22 mouse cellular contexts compared by ENCODE assay signal in the genomic region with DNA sequence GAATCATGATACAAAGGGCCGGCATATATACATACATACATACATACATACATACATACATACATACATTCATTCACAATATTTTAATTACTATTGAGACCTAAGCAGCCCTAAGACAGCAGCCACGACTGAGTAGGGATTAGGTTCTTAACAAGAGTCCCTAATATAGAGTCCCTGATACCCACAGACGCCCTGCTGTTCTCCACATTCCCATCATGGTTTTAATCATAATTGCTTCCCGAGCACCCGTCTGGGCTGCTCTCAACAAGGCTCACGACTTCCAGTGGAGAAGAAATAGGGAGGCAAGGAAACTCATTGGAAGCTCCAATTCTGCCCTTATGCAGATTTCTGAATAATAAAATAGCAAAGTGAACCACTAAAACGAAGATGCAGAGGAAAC.
DNase-seq lines count a peak whose midpoint lies in the region; ATAC-seq and TF ChIP-seq lines count a peak whose summit lies in the region.
"Had no signal": no experiment of that assay in that cellular context is flagged by ENCODE, and none has a peak within 500 bp of the region (broad histone marks: within the 10 kb centered on the region; RNA-seq: fewer than 3 reads in every experiment).

No protein-coding gene starts in this region.

- no peak overlapping the region for H3K9ac ChIP-seq in hindbrain, embryonic 13.5 days
- H3K9ac ChIP-seq in hindbrain, embryonic 16.5 days (ENCODE audit: low read depth, low read length) = no peak overlapping the region
- no peak overlapping the region for H3K9ac ChIP-seq in hindbrain, embryonic 15.5 days
- H3K9ac ChIP-seq in neural tube, embryonic 13.5 days = no peak overlapping the region
- H3K9ac ChIP-seq in neural tube, embryonic 14.5 days (replicated peaks; ENCODE audit: low read depth, low read length) = no peak overlapping the region
- no peak overlapping the region for H3K9ac ChIP-seq in stomach, postnatal 0 days (ENCODE audit: low read length)
- H3K9ac ChIP-seq: embryonic facial prominence, embryonic 12.5 days; forebrain, embryonic 13.5 days; forebrain, embryonic 15.5 days had no signal

- DNase-seq in hindbrain, embryonic 10.5 days (ENCODE audit: low spot score) = no peak
- no peak for DNase-seq in heart, adult 9 months (ENCODE audit: low spot score in 2 of 2)
- no peak for DNase-seq in stomach, postnatal 0 days (ENCODE audit: low spot score)
- DNase-seq: adrenal gland, adult 2 months; adrenal gland, postnatal 10 days; adrenal gland, postnatal 25 days; cerebellum, adult 11 months; cerebellum, adult 18-20 months; cerebellum, adult 8-10 months; cerebellum, adult 9-11 months; cerebellum, postnatal 14 days; cerebellum, postnatal 36 days; embryo, embryonic 11 days had no signal

- no peaks in the 10 kb centered on the region for H3K36me3 ChIP-seq in hindbrain, embryonic 13.5 days
- no peaks in the 10 kb centered on the region for H3K36me3 ChIP-seq in hindbrain, embryonic 16.5 days (ENCODE audit: control insufficient read depth, insufficient read depth, low read length)
- H3K36me3 ChIP-seq in hindbrain, embryonic 15.5 days = no peaks in the 10 kb centered on the region
- H3K36me3 ChIP-seq in hindbrain, embryonic 10.5 days = no peaks in the 10 kb centered on the region
- no peaks in the 10 kb centered on the region for H3K36me3 ChIP-seq in neural tube, embryonic 13.5 days
- H3K36me3 ChIP-seq in neural tube, embryonic 14.5 days (ENCODE audit: control insufficient read depth, insufficient read depth, low read length) = no peaks in the 10 kb centered on the region
- no peaks in the 10 kb centered on the region for H3K36me3 ChIP-seq in stomach, postnatal 0 days (ENCODE audit: control insufficient read depth, insufficient read depth, low read length)
- H3K36me3 ChIP-seq: embryonic facial prominence, embryonic 10.5 days; embryonic facial prominence, embryonic 12.5 days; forebrain, embryonic 15.5 days had no signal

- H3K27ac ChIP-seq in hindbrain, embryonic 13.5 days = peak overlapping the region; percentile 13; the same call in 1 of the 2 replicates
- no peak overlapping the region for H3K27ac ChIP-seq in hindbrain, embryonic 16.5 days (ENCODE audit: low read depth, low read length)
- H3K27ac ChIP-seq in hindbrain, embryonic 15.5 days (replicated peaks) = 0 out of 2 replicates have a peak overlapping the region, but pooled peaks have one; percentile 62
- H3K27ac ChIP-seq in hindbrain, embryonic 10.5 days = no peak overlapping the region
- peak overlapping the region; percentile 67 for H3K27ac ChIP-seq in neural tube, embryonic 13.5 days (replicated peaks)
- H3K27ac ChIP-seq in neural tube, embryonic 14.5 days (ENCODE audit: low read depth, low read length) = no peak overlapping the region
- no peak overlapping the region for H3K27ac ChIP-seq in stomach, postnatal 0 days (replicated peaks)
- H3K27ac ChIP-seq: embryonic facial prominence, embryonic 10.5 days; embryonic facial prominence, embryonic 12.5 days; forebrain, embryonic 13.5 days; forebrain, embryonic 15.5 days had no signal

- no peak for TF ChIP-seq CTCF in stomach, postnatal 0 days (IDR thresholded peaks at IDR 0.05; ENCODE audit: low read depth)

- H3K4me3 ChIP-seq in hindbrain, embryonic 13.5 days = no peak overlapping the region
- no peak overlapping the region for H3K4me3 ChIP-seq in hindbrain, embryonic 16.5 days (ENCODE audit: low read length)
- H3K4me3 ChIP-seq in hindbrain, embryonic 15.5 days = no peak overlapping the region
- H3K4me3 ChIP-seq in hindbrain, embryonic 10.5 days = no peak overlapping the region
- no peak overlapping the region for H3K4me3 ChIP-seq in neural tube, embryonic 13.5 days
- H3K4me3 ChIP-seq in neural tube, embryonic 14.5 days (ENCODE audit: low read depth, low read length) = no peak overlapping the region
- no peak overlapping the region for H3K4me3 ChIP-seq in stomach, postnatal 0 days (ENCODE audit: low read depth, low read length)
- H3K4me3 ChIP-seq: embryonic facial prominence, embryonic 10.5 days; embryonic facial prominence, embryonic 12.5 days; forebrain, embryonic 13.5 days; forebrain, embryonic 15.5 days had no signal

- no peak overlapping the region for H3K4me2 ChIP-seq in hindbrain, embryonic 13.5 days
- H3K4me2 ChIP-seq in hindbrain, embryonic 16.5 days (ENCODE audit: low read length) = no peak overlapping the region
- no peak overlapping the region for H3K4me2 ChIP-seq in hindbrain, embryonic 15.5 days
- H3K4me2 ChIP-seq in neural tube, embryonic 13.5 days = no peak overlapping the region
- H3K4me2 ChIP-seq in neural tube, embryonic 14.5 days (ENCODE audit: low read depth, low read length) = no peak overlapping the region
- no peak overlapping the region for H3K4me2 ChIP-seq in stomach, postnatal 0 days (replicated peaks; ENCODE audit: low read depth)
- H3K4me2 ChIP-seq: embryonic facial prominence, embryonic 12.5 days; forebrain, embryonic 13.5 days; forebrain, embryonic 15.5 days had no signal

- H3K27me3 ChIP-seq in hindbrain, embryonic 13.5 days = no peaks in the 10 kb centered on the region
- no peaks in the 10 kb centered on the region for H3K27me3 ChIP-seq in hindbrain, embryonic 16.5 days (replicated peaks; ENCODE audit: control insufficient read depth, insufficient read depth, low read length)
- no peaks in the 10 kb centered on the region for H3K27me3 ChIP-seq in hindbrain, embryonic 15.5 days
- H3K27me3 ChIP-seq in hindbrain, embryonic 10.5 days (ENCODE audit: insufficient read depth, poor library complexity, severe bottlenecking) = no peaks in the 10 kb centered on the region
- no peaks in the 10 kb centered on the region for H3K27me3 ChIP-seq in neural tube, embryonic 13.5 days
- no peaks in the 10 kb centered on the region for H3K27me3 ChIP-seq in neural tube, embryonic 14.5 days (ENCODE audit: control insufficient read depth, insufficient read depth, low read length)
- no peaks in the 10 kb centered on the region for H3K27me3 ChIP-seq in stomach, postnatal 0 days (ENCODE audit: control insufficient read depth, insufficient read depth, low read length)
- H3K27me3 ChIP-seq: embryonic facial prominence, embryonic 12.5 days; forebrain, embryonic 13.5 days; forebrain, embryonic 15.5 days had no signal

- peak; percentile 59; the same call in 1 of the 2 replicates for ATAC-seq in hindbrain, embryonic 13.5 days (ENCODE audit: low FRiP score)
- ATAC-seq in hindbrain, embryonic 16.5 days = no peak
- ATAC-seq in hindbrain, embryonic 15.5 days (ENCODE audit: low FRiP score, low read depth) = no peak
- peak; percentile 88 for ATAC-seq in neural tube, embryonic 13.5 days (ENCODE audit: low read depth)
- ATAC-seq in neural tube, embryonic 14.5 days (ENCODE audit: low read depth) = peak; percentile 58; the same call in 1 of the 2 replicates
- ATAC-seq in stomach, postnatal 0 days (ENCODE audit: low FRiP score, low TSS enrichment) = no peak
- ATAC-seq: forebrain, embryonic 13.5 days; forebrain, embryonic 15.5 days had no signal

- no peaks in the 10 kb centered on the region for H3K9me3 ChIP-seq in hindbrain, embryonic 13.5 days
- H3K9me3 ChIP-seq in hindbrain, embryonic 16.5 days (ENCODE audit: control insufficient read depth, low read length) = no peaks in the 10 kb centered on the region
- no peaks in the 10 kb centered on the region for H3K9me3 ChIP-seq in hindbrain, embryonic 15.5 days
- H3K9me3 ChIP-seq in hindbrain, embryonic 10.5 days = no peaks in the 10 kb centered on the region
- H3K9me3 ChIP-seq in neural tube, embryonic 13.5 days = no peaks in the 10 kb centered on the region
- no peaks in the 10 kb centered on the region for H3K9me3 ChIP-seq in neural tube, embryonic 14.5 days (ENCODE audit: control insufficient read depth, low read length)
- no peaks in the 10 kb centered on the region for H3K9me3 ChIP-seq in stomach, postnatal 0 days (ENCODE audit: control insufficient read depth, low read length)
- H3K9me3 ChIP-seq: embryonic facial prominence, embryonic 10.5 days; embryonic facial prominence, embryonic 12.5 days; forebrain, embryonic 13.5 days; forebrain, embryonic 15.5 days had no signal

- 70% methylated on average over 7 of the region's 7 CpGs for WGBS in hindbrain, embryonic 13.5 days
- 58% methylated on average over 7 of the region's 7 CpGs for WGBS in hindbrain, embryonic 16.5 days
- 50% methylated on average over 7 of the region's 7 CpGs for WGBS in hindbrain, embryonic 15.5 days
- 77% methylated on average over 7 of the region's 7 CpGs for WGBS in hindbrain, embryonic 10.5 days
- 50% methylated on average over 7 of the region's 7 CpGs for WGBS in neural tube, embryonic 13.5 days
- 55% methylated on average over 7 of the region's 7 CpGs for WGBS in neural tube, embryonic 14.5 days
- WGBS in stomach, postnatal 0 days = 72% methylated on average over 7 of the region's 7 CpGs

- no peaks in the 10 kb centered on the region; the same call in 1 of the 2 replicates for H3K4me1 ChIP-seq in hindbrain, embryonic 13.5 days (replicated peaks)
- H3K4me1 ChIP-seq in hindbrain, embryonic 16.5 days (ENCODE audit: control insufficient read depth, insufficient read depth, low read depth, low read length) = no peaks in the 10 kb centered on the region
- no peaks in the 10 kb centered on the region for H3K4me1 ChIP-seq in hindbrain, embryonic 15.5 days (replicated peaks)
- H3K4me1 ChIP-seq in hindbrain, embryonic 10.5 days (replicated peaks) = no peaks in the 10 kb centered on the region
- H3K4me1 ChIP-seq in neural tube, embryonic 13.5 days (replicated peaks) = no peaks in the 10 kb centered on the region
- H3K4me1 ChIP-seq in neural tube, embryonic 14.5 days (ENCODE audit: control insufficient read depth, insufficient read depth, low read length) = no peaks in the 10 kb centered on the region
- H3K4me1 ChIP-seq in stomach, postnatal 0 days (replicated peaks; ENCODE audit: control insufficient read depth, insufficient read depth) = no peaks in the 10 kb centered on the region
- H3K4me1 ChIP-seq: embryonic facial prominence, embryonic 10.5 days; embryonic facial prominence, embryonic 12.5 days; forebrain, embryonic 13.5 days; forebrain, embryonic 15.5 days had no signal

- no peak for TF ChIP-seq EP300 in stomach, postnatal 0 days (optimal IDR thresholded peaks at IDR 0.05)

Comparison
In these comparisons a context has a peak if more than half of its experiments do, and no peak if none do; other contexts are left out.
1. ATAC-seq: peak in hindbrain, embryonic 13.5 days (single experiment), neural tube, embryonic 13.5 days (single experiment) and neural tube, embryonic 14.5 days (single experiment); none in hindbrain, embryonic 16.5 days (single experiment), hindbrain, embryonic 15.5 days (single experiment) and stomach, postnatal 0 days (single experiment).
2. H3K27ac ChIP-seq: peak in hindbrain, embryonic 13.5 days (single experiment), hindbrain, embryonic 15.5 days (single experiment) and neural tube, embryonic 13.5 days (single experiment); none in hindbrain, embryonic 16.5 days (single experiment), hindbrain, embryonic 10.5 days (single experiment), neural tube, embryonic 14.5 days (single experiment) and stomach, postnatal 0 days (single experiment).